Mouse (Mus musculus): ENCODE data around the gene Foxd3.

DNA sequence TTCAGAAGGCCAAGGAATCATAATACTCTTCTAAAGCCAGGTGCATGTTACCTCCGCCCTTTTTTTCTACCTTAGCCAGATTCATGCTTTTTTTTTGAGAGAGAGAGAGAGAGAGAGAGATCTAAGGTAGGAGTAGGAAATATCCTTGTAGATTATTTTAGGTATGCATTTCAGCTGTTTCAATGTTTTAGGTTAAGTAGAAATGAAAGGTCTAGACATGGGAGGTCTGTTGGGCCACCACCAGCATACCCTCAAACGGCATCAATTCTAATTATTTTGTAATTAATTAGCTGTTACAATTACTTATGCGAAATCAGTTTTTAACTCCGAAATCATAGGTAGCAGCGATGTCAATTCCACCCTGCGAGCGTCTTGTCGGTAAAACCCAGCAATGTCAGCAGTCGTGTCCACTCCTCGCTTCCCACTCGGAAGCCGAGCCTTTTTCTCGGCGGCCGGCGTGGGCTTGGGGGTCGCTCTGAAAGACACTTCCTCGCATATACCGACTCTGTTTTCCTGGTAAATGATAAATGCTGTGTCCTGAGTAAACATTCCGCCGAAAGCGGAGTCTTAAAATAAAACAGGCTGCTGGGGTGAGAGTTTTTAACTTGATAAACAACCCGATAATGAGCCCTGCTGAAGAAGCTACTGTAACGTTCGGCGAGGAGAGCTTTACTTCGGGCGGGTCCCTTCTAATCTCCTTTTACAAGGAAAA is 3.4 kb downstream of the Foxd3 start:
- no peak for TF ChIP-seq CTCF (IDR thresholded peaks at IDR 0.05; ENCODE audit: extremely low read depth, insufficient read length, insufficient replicate concordance, low read depth, low read length)
- no peak for TF ChIP-seq POLR2A (IDR thresholded peaks at IDR 0.05; ENCODE audit: low read depth, low read length)

Measured in small intestine, adult 2 months (tissue).